Mouse (Mus musculus) ovary, postnatal 36 days (tissue): ENCODE measurements at regions not wholly inside any gene's neighbourhood (a gene's known extent, or its start where the extent isn't known, plus 50 kb on each side); places are given as distances from the start of the nearest gene placed in this dataset.
A peak's percentile ranks its signal among the peaks of the same experiment; 100 is the strongest.

Experiments used
- DNase-seq: peaks from one replicate; pipeline ENCODE4 v3.0.0; 2022; ENCODE audit warnings: low spot score, mixed read lengths

DNA sequence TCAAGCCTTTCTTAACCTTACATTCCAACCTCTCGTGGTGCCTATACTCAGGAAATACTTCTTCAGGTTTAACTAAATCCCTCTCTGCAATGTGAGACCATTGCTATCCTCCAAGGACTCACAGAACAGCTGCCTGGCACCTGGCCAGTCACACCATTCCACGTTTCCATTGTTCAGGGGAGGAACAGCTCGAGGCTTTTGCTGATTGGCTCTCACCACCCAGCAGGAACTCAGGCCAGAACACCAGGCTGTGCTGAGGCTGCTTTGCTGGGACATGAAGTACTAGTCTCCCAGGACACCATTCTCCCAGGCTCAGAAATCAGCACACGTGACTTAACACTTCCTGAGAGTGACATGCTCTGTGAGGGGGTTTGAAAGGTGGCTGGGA is 357.6 kb downstream of the Sorl1 start:
- DNase-seq: peak; percentile 43

DNA sequence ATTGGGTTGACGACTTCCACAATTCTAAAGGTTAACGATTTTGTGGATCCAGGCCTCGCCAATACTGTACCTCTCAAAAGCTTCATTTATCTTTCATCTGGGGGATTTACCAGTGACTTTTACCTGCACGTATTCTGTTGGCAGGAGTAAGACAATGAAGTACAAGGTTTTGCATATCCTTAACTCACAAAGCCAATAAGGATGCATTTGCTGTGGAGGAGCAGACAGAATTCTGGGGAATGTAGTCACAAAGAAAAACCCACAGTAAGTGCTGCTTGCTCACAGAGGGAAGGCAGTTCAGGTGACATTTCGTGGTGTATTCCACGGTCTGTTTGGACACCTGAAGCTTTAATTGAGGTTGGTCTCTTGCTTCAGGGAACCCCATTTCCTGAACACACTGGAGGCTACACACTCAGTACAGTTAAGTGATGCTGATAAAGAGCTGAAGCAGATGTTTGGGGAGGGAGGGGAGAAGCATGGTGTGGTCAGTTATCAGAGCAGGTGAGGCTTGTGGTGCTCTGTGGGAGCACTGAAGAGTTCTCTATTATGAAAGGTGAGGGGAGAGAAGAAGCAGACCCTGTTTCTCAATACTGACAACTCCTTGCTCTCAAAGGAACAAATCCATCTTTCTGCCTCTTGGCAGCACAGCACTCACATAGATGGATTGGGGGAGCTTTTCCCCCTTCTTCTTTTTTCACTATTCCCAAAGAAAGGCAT is 358.1 kb downstream of the Sorl1 start:
- no peak for DNase-seq

DNA sequence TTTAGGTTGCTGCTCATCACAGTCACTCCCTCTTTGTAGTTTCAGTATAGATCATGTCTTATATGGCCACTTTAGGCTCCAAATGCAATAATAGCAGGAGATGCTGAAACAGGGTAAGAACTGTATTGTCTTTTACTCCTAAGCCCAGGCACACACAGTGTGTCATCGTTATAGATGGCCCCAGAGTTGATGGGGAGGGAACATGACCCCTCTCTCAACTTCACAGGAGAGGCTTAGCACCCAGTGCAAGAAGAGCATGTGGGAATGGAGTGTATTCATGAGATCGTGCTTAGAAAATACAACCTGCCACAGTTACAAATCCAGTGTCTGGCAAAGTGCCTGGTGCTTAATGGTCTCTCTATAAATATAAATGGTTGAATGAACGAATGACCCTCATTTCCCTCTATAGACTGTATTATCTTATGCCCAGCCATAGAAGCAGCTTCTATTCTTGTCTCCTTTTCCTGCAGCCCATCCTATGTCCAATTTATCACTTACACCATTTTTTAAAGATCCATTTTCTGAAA is 363.0 kb downstream of the Sorl1 start:
- DNase-seq: no peak

DNA sequence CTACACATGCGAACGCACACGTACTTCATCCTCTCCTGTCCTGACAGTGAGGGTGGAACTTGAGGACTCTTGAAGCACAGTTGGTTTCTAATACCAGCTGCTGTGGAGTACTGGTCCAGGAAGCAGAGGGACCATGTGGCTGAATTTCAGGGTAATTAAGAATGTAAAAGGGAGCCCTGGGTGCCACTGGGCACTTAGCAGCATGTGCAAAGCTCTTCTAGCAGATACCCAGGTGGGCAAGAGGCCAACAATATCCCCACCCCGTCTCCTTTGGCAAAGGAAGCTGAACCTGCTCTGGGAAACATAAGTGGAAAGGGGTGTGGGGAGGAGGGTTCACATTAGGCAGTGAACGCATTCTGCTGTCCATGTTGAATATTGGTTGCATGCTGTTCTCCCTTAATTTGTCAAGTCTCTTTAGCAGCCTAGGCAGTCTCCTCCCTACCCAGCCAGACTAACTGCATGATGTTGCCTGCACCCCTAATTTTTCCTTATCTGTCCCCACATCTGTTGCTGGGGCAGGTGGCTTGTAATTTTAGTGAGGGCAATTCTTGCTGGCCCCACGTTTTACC is 369.6 kb downstream of the Sorl1 start:
- no peak for DNase-seq

DNA sequence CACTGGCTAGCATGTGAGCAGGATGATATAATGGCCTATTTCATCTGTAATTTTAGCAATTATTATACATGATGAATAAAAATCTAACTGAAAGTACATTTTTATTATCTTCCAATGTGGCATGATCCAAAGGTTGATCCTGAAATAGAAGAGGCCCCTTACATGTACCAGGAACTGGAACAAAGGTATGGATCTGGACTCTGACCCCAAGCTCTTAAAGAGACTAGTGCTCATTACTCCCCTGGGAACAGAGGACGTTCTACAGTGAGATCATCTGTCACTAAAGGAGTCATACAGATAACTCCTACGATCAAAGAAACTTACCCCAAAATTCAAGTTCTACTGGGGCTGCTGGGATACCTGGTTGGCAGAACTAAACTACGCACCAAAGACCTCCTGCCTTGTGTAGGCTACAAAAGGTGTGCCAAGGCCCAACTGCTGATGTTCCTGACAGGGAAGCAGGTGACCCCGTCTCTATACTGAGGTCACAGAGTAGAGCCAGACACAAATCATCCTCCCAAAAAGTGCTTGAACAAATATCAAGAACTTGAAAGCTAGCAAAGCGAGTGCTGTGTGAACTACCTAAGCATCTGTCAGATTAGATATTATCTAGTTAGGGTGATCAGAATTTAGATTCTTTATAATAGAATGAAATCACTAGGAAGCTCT is 378.0 kb downstream of the Sorl1 start:
- no peak for DNase-seq

DNA sequence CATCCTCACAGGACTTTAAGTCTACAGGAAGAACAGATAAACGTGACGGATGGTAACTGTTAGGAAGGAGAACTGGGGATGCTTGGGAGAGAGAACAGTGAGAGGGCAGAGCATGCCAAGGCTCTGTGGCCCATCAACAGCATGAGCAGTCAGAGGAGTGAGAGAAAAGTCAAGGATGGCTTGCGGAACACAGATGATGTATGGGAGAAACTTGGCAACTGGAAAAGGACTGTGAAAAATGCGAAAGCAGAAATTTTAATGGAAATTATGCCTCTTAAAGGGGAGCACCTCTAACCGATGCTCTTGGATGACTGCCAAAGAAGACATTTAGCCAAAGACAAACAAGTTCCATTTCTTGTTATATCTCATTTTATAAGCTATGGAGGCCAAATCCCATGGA is 382.6 kb downstream of the Sorl1 start:
- no peak for DNase-seq

DNA sequence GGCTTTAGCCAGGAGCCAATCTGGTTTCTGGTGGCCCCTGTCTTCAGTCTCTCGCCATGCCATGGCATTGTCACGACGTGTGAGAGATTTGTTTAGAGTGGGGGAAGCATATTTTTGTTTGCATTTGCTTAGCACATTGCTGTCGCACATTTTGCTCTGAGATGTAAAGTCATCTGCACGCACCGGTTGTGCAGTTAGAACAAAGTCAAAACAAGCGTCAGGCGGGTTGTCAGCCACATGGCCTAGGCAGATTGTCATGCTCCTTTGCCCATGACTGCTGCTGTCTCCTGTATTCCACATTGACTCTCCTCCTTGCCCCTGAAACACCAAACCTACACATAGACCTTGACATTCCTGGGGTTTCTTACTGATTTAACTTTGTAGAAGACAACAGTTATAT is 383.6 kb downstream of the Sorl1 start:
- no peak for DNase-seq

DNA sequence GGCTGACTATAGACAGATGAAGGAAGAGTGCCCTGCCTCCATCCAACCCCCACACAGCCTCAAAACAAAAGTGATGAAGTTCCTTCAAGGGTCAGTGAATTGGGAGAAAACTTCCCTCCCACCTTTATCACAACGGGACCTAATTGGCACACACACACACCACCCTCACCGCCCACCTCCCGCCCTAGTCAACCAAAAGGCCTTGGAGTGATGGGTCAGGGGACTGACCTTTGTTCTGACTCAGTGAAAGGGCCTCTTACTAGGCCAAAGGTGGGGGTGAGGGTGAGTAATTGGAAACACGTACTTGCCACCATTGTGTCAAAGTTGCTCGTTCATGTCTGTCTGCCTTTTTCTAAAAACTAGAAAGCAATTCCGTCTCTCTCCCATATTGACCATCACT is 386.4 kb downstream of the Sorl1 start:
- DNase-seq: no peak

DNA sequence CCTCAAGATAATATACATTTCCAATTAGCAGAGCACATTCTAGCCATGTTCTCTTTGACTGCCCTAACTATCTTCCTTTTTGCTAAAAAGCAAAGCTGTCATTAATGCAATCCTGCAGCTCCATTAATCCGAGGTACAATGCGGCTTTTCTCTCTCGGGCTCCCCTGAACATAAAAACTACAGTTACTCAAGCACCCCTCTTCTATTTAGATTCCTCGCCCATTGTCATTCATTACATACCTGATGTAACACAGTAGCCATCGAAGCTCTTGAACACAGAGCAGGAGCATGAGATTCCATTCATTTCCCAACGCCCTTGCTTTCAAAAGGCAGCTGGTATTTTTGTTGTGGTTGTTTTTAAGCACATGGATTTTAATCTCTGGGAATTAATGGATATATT is 387.2 kb downstream of the Sorl1 start:
- DNase-seq: no peak

DNA sequence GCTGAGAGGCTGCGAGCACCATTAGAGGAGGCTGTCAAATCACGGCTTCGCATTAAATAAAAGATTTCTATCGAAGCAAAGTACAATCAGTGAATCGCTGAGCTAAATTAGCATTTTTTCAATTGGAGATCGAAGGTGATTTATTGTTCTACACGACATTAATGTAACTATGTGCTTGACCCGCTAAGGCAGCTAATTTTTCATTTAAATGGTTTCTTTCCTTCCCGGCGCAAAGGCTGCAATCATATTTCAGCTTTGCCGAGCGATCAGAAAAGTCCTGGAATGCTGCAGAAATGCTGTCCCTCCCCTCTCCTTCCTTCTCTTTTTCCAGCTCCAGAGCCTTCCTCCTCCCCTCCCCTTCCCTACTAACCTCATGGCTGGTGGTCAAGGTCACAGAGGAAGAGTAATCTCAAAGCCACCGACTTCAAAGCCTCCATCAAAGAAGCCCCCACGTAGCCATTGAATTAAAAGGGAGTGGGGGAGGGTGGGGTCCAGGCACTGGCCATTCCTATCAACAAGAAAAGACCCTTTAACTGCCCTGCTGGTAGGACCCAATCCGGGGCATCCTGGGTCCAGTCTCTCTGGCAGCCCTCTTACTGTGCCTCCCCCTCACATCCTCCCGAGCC is 387.8 kb downstream of the Sorl1 start:
- DNase-seq: no peak

DNA sequence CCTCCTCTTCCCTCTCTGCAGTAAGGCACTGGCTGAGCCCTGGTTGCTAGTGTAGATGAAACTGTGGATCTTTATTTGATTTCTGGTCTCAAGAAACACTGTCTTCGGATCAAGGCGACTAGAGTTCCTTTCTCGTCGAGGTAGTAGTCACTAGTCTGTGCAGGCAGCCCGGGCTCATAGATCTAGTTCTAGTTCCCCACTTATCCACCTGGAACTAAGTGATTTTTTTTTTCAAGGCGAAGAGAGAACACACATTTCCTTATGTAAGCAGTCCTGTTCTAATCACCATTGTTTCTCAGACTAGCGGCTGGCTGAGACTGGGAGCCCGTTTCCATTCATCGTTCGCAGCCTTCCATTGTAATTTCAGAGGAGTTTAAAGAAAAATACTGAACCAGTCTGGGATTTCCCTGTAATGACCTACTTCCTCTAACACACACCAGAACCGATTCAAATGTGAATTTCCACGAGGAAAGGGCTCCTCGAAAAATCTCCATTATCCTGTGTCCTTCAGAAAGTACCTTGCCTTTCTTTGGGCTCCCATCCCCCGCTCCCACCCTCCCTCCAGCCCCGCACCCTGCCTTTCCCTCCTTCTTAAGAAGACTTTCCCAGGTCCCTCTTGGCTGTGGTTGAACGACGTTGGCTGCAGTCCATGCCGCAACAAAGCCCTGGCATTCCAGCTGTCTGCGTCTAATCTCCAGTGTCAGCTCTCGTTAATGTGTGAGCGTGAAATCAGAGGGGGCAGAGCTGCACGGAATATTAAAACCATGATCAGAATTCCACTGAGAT is 388.5 kb downstream of the Sorl1 start:
- peak; percentile 34 for DNase-seq

DNA sequence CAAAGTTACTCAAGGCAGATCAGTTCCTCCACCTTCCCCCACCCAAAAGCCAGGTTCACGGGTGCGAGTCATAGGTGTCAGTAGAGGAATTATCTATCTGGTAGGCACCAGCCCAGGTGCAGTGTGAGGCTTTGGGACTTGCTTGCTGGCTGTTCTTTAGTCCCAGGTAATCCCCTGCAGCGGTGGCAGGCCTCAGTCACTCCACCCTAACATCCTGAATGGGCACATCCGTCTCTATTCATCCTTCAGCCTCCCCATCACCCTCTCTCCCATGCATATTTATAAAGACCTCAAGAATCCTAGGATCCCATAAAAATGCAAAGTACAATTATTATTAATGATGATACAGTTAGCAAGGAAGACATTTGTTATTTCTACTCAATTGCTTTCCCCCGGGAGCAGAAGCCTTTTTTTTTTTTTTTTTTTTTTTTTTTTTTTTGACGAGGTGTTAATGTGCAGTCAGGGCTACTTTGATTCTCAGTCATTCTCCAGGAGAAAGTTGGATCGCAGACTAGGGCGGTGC is 389.1 kb downstream of the Sorl1 start:
- DNase-seq: no peak

DNA sequence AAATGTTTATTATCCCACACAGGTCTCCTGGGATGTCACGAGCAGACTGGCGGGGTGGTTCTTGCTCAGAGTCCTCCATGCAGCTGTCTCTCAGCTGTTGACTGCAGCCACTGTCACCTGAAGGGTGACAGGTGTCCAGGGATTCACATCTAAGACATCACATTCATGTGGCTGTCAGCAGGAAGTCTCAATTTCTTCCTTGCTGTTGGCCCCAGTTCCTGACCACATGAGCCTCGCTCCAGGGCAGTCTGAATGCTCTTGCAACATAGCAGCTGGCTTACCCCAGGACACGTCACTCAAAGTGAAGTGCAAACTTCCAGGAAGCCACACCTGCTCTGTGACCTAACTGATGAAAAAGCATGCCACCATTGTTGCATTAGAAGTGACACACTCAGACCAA is 402.5 kb downstream of the Sorl1 start:
- DNase-seq: no peak

DNA sequence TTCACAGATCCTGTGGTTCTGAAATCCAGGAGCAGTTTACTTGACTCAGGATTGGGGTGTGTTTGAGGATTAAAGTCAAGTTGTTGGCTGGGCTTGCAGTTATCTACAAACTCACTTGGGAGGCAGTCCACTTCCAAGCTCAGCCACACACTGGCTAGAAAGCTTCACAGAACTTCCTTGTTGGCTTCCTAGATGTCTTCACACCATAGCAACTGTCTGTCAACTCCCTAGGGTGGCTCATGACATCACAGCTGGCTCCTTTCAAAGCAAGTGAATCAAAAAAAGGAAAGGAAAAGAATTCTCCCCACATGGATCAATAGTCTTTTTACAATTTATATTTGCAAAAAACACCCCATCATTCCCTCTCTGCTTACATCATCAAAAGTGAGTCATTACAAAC is 408.9 kb downstream of the Sorl1 start:
- DNase-seq: no peak

DNA sequence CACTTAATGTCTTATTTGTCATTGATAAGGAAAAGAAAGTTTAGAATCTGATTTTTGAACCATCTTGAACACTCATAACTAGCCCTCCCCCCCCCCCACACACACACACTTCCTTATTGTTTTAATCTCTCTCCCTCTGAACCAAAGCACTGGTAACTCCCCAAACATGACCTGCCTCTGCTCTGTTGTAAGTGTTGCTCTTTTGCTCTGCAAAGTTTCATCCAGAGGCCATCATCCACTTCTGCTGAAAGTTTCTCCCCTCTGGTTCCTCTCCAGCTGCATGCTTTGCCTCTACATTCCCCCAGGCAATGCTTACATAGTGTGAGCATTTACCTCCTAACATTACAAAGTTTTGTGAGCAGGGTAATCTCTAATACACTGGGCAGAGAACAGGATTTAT is 418.1 kb downstream of the Sorl1 start:
- DNase-seq: no peak

DNA sequence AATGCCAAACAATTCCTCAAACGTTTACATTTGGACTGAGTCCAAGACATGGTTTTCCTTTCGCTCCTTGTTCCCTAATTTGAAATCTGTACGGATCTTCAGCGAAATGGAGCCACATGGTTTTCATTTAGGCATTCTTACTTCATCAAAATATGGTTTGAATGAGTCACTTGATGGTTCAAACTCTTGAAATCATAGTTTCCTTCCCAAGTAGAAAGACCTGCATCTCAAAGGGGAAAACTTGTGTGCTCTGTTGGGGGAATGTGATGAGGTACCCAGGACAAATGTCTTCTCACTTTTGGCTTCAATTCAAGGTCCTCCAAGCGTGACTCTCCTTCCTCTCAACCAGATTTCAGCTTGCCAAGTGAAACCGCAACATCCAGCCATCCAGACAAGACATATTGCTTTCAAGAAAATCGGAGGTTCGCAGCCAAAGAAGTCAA is 418.6 kb downstream of the Sorl1 start:
- no peak for DNase-seq

DNA sequence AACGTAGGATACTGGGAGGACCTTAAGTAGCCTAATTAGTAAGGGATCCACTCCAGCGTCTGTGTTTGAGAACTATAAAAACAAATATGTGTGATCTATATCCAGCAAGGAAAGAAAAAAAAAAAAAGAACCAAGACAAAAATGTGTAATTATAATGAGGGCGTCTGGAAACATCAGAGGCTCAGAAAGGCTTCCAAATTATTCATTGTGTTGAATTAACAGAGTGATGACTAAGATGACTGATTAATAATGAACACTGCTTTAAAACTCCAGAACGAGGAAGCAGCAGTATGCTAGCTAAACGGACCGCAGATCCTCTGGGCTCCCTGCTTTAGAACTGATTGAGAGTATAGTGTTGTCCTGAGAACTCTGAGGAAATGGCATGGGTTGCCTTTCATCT is 421.0 kb downstream of the Sorl1 start:
- no peak for DNase-seq

DNA sequence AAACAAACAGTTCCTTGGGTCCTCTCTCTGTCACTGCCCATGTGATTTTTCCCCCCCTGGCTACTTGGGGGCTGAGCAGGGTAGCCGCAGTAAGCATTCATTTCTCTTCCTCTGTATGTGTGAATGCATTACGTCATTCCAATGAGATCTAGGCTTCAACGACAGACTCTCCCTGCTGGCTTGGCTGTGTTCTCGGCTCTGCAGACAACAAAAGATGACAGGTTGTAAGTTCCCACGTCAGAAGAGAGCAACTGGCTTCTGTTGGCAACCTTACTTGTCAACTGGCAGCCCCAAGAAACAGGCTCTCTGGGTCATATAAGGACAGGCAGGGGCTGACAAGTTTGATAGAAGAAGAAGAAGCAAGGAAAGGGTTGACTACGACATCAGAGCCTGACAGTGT is 423.4 kb downstream of the Sorl1 start:
- no peak for DNase-seq

DNA sequence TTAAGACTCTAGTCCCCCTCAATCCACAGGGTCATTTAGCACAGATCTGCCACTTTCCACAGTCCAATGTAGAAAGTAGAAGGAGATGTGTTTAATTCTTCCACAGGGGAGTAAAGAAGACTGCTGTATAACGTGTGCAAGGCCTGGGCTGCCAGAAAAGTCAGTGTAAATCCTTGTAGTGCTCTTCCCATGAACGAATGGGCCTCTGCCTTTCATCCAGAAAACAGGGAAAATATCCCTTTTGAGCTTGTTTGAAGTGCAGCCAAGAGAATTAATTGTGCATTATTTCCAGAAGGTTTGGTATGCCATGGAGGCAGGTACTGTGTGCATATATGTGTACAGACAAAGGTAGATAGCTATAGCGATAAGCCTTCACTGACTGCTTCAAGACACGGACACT is 425.1 kb downstream of the Sorl1 start:
- DNase-seq: no peak

DNA sequence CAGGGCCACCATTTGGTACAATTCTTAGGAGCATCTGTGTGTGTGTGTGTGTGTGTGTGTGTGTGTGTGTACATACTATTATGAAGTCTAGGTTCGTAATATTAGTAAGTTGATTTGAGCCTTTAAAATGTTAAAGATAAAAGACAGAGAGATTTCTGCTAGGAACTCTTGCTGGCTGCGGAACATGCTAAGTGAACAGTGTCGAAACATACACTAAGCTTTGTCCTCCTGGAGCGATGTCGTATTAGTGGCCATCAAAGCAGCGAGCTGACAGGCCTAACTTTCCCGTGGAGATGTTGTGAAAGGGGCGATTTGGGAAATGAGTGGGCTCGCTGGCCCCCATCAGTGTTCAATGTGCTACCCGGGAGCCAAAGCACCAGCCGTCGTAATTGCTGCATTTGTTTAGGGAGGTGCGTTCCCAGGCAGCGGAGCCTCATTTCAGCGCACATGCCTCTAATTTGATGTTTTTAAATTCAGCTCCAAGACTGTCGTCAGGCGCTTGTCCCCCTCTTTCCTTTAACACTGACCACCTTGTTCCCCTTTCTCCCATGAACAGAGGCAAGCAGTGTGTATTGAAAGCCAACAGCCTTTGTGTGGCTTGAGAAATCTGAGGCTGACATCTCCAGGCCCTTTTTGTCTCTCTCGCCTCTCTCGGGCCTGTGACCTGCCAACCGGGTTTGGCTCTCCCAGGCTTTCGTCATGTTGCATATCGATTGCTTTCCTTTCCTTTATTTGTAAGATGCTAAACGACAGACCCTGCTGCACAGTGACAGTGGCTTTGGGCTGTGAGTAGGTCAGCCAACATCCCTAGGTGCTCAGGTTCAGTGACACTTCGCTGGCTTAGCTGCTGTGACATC is 426.3 kb downstream of the Sorl1 start:
- DNase-seq: no peak

DNA sequence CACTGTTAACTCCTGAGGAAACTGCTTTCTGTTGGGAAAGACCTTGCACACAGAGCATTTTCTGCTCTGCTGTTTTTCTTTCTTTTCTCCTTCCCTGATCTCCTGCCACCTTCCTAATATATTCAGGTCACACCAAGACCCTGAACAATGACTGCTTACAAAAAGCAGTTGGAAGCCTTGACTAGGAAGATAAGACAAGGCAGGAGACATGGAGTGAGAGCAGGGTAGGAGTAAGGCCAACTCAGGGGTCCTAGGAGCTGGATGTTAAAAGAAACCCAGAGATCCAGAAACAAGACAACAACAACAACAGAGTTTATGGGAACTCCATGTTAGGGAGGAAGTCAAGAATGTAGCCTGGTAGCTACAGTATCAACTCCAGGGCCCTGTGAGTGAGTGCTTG is 426.9 kb downstream of the Sorl1 start:
- no peak for DNase-seq
